Mouse (Mus musculus): Measurements from ENCODE around the gene Psmd14. TPM values are rescaled to one million over a fixed set of nuclear protein-coding genes. Genes with fewer than 3 reads are reported as not detected.

Gene Psmd14
- polyA plus RNA-seq (2016; fragmentation: Nextera tagmentation; extraction: Ambion mirVana), result 239 and 256 TPM in 2 replicates

- Histone ChIP-seq H3K4me3 (peak within 1 kb of the TSS; percentile 78), H3K27me3 (ENCODE audit: insufficient read depth, poor library complexity, severe bottlenecking) (no peaks in the 10 kb centered on the region), H3K4me1 (replicated peaks) (peaks cover 14% of the 10 kb centered on the region), H3K9me3 (no peaks in the 10 kb centered on the region), H3K36me3 (peaks cover 9% of the 10 kb centered on the region; the same call in 1 of the 2 replicates), H3K27ac (peak within 1 kb of the TSS; percentile 95)
- peak; percentile 95 for DNase-seq (ENCODE audit: low spot score)
- WGBS, result 5% methylated on average over 48 of the region's 52 CpGs
Measured at GRCm38 (mm10) chr2:61711108-61712040, at the start of gene Psmd14. Psmd14 (plus strand) TSS chr2:61711694.

GRCm38 (mm10) chr2:61662833-61663232, 48.7 kb upstream of the Psmd14 start:
- H3K9me3 ChIP-seq, result no peaks in the 10 kb centered on the region
- no peak for DNase-seq (ENCODE audit: low spot score)
- H3K4me3 ChIP-seq, result no peak overlapping the region
- no peaks in the 10 kb centered on the region for H3K36me3 ChIP-seq
- H3K27me3 ChIP-seq (ENCODE audit: insufficient read depth, poor library complexity, severe bottlenecking), result peaks cover 17% of the 10 kb centered on the region
- H3K27ac ChIP-seq, result no peak overlapping the region
- no peaks in the 10 kb centered on the region for H3K4me1 ChIP-seq (replicated peaks)
- WGBS, result 85% methylated on average over 10 of the region's 10 CpGs

DNA sequence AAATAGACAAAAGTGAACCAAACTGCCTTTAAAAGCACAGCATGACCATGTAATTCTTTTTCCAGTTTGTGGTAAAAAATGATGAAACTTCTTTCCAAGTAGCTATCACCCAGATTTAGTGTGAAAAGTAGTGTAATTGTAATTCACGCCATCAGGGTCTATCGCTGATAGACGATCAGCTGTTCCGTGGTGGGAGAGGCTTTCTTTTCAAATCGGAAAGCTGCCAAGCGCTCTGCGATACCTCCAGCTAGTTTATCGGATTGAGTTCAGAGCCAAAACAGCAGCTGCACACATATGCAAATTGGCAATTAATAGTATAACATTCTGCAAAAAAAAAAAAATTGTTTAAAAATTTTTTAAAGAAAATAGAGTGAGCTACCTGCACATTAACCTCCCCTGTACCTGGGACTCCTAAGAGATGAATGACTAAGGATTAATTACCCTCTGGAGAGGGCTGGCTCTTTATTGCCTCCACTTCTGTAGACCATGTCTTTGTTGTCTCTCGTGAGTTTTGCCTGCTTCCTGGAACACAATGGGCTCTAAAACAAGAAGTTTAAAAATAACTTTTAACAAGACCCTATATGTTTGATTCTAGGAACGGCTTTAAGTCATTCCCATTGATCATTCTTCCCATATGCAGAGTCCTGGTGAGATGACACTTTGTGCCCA, 47.8 kb upstream of the Psmd14 start:
- 80% methylated on average over 10 of the region's 10 CpGs for WGBS
- no peaks in the 10 kb centered on the region for H3K9me3 ChIP-seq
- peaks cover 8% of the 10 kb centered on the region; the same call in 1 of the 2 replicates for H3K27me3 ChIP-seq (ENCODE audit: insufficient read depth, poor library complexity, severe bottlenecking)
- H3K4me1 ChIP-seq (replicated peaks), result no peaks in the 10 kb centered on the region
- no peak overlapping the region for H3K4me3 ChIP-seq
- DNase-seq (ENCODE audit: low spot score), result no peak
- H3K36me3 ChIP-seq, result no peaks in the 10 kb centered on the region
- H3K27ac ChIP-seq, result no peak overlapping the region

DNA sequence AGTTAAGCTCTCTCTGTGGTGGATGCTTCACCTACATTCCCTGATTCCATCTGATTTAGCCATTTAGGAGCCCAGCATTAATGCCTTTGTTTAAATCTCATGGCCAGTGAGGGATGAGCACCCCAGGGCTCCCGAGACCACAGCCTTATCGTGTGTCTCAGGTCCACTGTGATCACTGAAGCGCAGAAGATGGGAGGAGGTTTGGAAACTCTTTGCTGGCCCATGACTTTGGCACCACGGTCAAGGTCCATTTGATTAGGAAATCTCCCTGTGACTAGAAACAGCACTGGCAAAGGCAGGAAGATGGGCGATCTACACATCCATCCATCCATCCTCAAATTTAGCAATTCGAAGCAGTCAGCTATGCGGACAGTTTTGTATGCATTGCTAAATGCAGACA, 44.1 kb upstream of the Psmd14 start:
- H3K9me3 ChIP-seq, result no peaks in the 10 kb centered on the region
- no peak overlapping the region for H3K27ac ChIP-seq
- no peak for DNase-seq (ENCODE audit: low spot score)
- no peaks in the 10 kb centered on the region for H3K27me3 ChIP-seq (ENCODE audit: insufficient read depth, poor library complexity, severe bottlenecking)
- no peaks in the 10 kb centered on the region for H3K4me1 ChIP-seq (replicated peaks)
- 80% methylated on average over 7 of the region's 7 CpGs for WGBS
- H3K36me3 ChIP-seq, result no peaks in the 10 kb centered on the region
- no peak overlapping the region for H3K4me3 ChIP-seq

DNA sequence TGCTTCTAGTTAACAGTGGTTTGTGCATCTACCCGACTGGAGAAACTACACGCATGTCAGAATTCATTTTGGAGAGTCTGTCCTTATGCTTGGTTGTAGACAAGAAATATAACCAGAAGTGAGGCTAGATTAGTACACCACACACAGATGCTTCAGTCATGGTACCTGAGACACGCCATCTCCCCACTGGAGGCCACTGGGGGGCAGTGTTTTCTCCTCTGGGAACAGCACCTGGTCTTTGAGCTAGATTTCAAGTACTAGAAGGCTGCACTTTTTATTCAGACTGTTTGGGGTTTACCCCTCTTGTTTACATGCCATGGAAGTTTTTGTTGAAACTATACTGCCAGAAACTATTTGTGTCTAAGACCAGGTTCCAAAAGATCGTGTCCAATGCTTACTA, 43.2 kb upstream of the Psmd14 start:
- Histone ChIP-seq H3K36me3 (no peaks in the 10 kb centered on the region), H3K9me3 (no peaks in the 10 kb centered on the region), H3K4me3 (no peak overlapping the region), H3K4me1 (replicated peaks) (no peaks in the 10 kb centered on the region), H3K27ac (no peak overlapping the region), H3K27me3 (ENCODE audit: insufficient read depth, poor library complexity, severe bottlenecking) (no peaks in the 10 kb centered on the region)
- 36% methylated on average over 4 of the region's 4 CpGs for WGBS
- peak; percentile 25 for DNase-seq (ENCODE audit: low spot score)

GRCm38 (mm10) chr2:61674555-61674954, 36.9 kb upstream of the Psmd14 start:
- no peaks in the 10 kb centered on the region for H3K27me3 ChIP-seq (ENCODE audit: insufficient read depth, poor library complexity, severe bottlenecking)
- WGBS, result 95% methylated on average over 3 of the region's 3 CpGs
- no peaks in the 10 kb centered on the region for H3K4me1 ChIP-seq (replicated peaks)
- no peak overlapping the region for H3K4me3 ChIP-seq
- H3K27ac ChIP-seq, result no peak overlapping the region
- H3K36me3 ChIP-seq, result no peaks in the 10 kb centered on the region
- no peak for DNase-seq (ENCODE audit: low spot score)
- no peaks in the 10 kb centered on the region for H3K9me3 ChIP-seq

GRCm38 (mm10) chr2:61681572-61681971, 29.9 kb upstream of the Psmd14 start:
- WGBS, result 92% methylated on average over 1 of the region's 1 CpGs

GRCm38 (mm10) chr2:61686533-61686932, 25.0 kb upstream of the Psmd14 start:
- Histone ChIP-seq H3K4me1 (replicated peaks) (no peaks in the 10 kb centered on the region), H3K27ac (no peak overlapping the region), H3K4me3 (no peak overlapping the region), H3K27me3 (ENCODE audit: insufficient read depth, poor library complexity, severe bottlenecking) (no peaks in the 10 kb centered on the region), H3K9me3 (no peaks in the 10 kb centered on the region), H3K36me3 (no peaks in the 10 kb centered on the region)
- 85% methylated on average over 1 of the region's 1 CpGs for WGBS
- no peak for DNase-seq (ENCODE audit: low spot score)

More at GRCm38 (mm10) chr2:61681572-61681971, 29.9 kb upstream of the Psmd14 start:
- DNase-seq (ENCODE audit: low spot score), result no peak
- Histone ChIP-seq H3K36me3 (no peaks in the 10 kb centered on the region), H3K4me3 (no peak overlapping the region), H3K27me3 (ENCODE audit: insufficient read depth, poor library complexity, severe bottlenecking) (no peaks in the 10 kb centered on the region), H3K4me1 (replicated peaks) (no peaks in the 10 kb centered on the region), H3K27ac (no peak overlapping the region), H3K9me3 (no peaks in the 10 kb centered on the region)

DNA sequence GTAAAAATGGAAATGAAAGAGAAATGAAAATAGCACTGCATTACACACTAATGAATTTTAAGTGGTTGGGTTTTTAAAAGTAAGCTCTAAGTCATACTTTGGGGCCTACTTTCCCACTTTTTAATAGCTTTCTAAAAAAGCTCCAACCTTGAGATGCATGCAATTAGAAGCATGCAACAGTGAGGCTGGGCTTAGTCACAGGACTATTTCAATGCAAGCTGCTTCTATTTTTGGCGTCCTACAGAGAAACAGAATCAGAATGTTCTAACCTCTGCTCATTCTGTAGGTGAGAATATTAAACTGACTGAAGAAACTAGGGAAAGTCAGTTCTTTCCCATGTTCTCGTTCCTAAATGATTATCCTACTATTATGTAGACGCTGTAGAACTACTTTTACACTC, 22.4 kb upstream of the Psmd14 start:
- no peaks in the 10 kb centered on the region for H3K36me3 ChIP-seq
- H3K27me3 ChIP-seq (ENCODE audit: insufficient read depth, poor library complexity, severe bottlenecking), result no peaks in the 10 kb centered on the region
- H3K4me3 ChIP-seq, result no peak overlapping the region
- H3K9me3 ChIP-seq, result no peaks in the 10 kb centered on the region
- H3K4me1 ChIP-seq (replicated peaks), result no peaks in the 10 kb centered on the region
- WGBS, result 91% methylated on average over 3 of the region's 3 CpGs
- no peak for DNase-seq (ENCODE audit: low spot score)
- H3K27ac ChIP-seq, result no peak overlapping the region

- H3K27me3 ChIP-seq (ENCODE audit: insufficient read depth, poor library complexity, severe bottlenecking), result no peaks in the 10 kb centered on the region
- no peak overlapping the region for H3K27ac ChIP-seq
- peaks cover 9% of the 10 kb centered on the region; the same call in 1 of the 2 replicates for H3K36me3 ChIP-seq
- no peaks in the 10 kb centered on the region for H3K9me3 ChIP-seq
- peaks cover 14% of the 10 kb centered on the region for H3K4me1 ChIP-seq (replicated peaks)
- WGBS, result 90% methylated on average over 3 of the region's 3 CpGs
- no peak for DNase-seq (ENCODE audit: low spot score)
- H3K4me3 ChIP-seq, result no peak overlapping the region
Measured at GRCm38 (mm10) chr2:61709570-61709969, 1.9 kb upstream of the Psmd14 start.

GRCm38 (mm10) chr2:61712526-61712925, 1.0 kb downstream of the Psmd14 start:
- H3K27ac ChIP-seq, result peak overlapping the region; percentile 95; the same call in 1 of the 2 replicates
- H3K4me1 ChIP-seq (replicated peaks), result peaks cover 14% of the 10 kb centered on the region
- peaks cover 9% of the 10 kb centered on the region; the same call in 1 of the 2 replicates for H3K36me3 ChIP-seq
- no peaks in the 10 kb centered on the region for H3K27me3 ChIP-seq (ENCODE audit: insufficient read depth, poor library complexity, severe bottlenecking)
- H3K9me3 ChIP-seq, result no peaks in the 10 kb centered on the region
- peak overlapping the region; percentile 78 for H3K4me3 ChIP-seq
- no peak for DNase-seq (ENCODE audit: low spot score)
- 55% methylated on average over 3 of the region's 3 CpGs for WGBS

DNA sequence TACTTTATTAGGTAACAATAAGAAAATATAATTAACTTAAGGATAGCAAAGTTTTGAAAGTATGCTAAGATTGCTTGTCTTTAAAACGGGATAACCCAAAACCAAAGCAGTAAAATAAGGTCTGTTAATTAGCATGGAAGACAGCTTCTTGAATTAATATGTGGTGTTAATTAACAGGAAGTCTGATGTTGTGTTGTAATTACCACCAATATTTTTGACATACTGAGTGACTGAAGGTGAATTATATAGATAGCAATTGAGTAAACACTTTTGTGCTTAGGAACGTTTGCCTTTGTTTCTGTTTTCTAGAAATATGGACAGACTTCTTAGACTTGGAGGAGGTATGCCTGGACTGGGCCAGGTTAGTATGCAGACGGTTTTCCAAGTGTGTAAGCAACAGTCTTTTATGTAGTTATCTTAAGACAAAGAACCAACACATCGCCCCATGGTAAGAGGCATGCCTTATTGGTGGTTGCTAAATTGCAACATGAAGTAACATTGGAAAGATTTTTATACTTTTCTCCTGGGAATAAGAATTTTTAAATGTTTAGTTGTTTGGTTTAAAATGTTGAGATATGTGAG, 11.0 kb downstream of the Psmd14 start:
- 87% methylated on average over 4 of the region's 4 CpGs for WGBS
- Histone ChIP-seq H3K9me3 (no peaks in the 10 kb centered on the region), H3K27me3 (ENCODE audit: insufficient read depth, poor library complexity, severe bottlenecking) (no peaks in the 10 kb centered on the region), H3K4me3 (no peak overlapping the region), H3K36me3 (peaks cover 16% of the 10 kb centered on the region), H3K27ac (no peak overlapping the region), H3K4me1 (replicated peaks) (no peaks in the 10 kb centered on the region)
- DNase-seq (ENCODE audit: low spot score), result no peak

Measured in hindbrain, embryonic 10.5 days (tissue).